Mouse (Mus musculus) heart, postnatal 14 days (tissue): ENCODE results near the gene Mogs. TPM values are rescaled to one million over a fixed set of nuclear protein-coding genes. Genes with fewer than 3 reads are reported as not detected.
A peak's percentile ranks its signal among the peaks of the same experiment; 100 is the strongest.

ENCODE experiments used
- DNase-seq, 2 experiments: peaks; one replicate each; pipeline ENCODE4 v3.0.0; 2021 to 2022
- intact Hi-C: fragments of 180-260 bp; cut with DNase I; formaldehyde crosslinking; loops from one replicate; pipeline ENCODE4 v1.15.1; 2025
- total RNA-seq, 2 experiments: library from RNA; stranded (reverse); gene quantifications; 2 replicates each; pipeline ENCODE4 v1.2.3; 2021

Gene Mogs
- total RNA-seq, 2 experiments from 2014 or later, result 10.4 to 11.4 TPM

GRCm38 (mm10) chr6:83118825-83119733, 3.8 kb downstream of the Mogs start:
- no peak for DNase-seq
- intact Hi-C loops, result loop anchor here (5.0 kb wide), 1 partner anchor 148 kb away; no protein-coding TSS in a partner anchor

DNA sequence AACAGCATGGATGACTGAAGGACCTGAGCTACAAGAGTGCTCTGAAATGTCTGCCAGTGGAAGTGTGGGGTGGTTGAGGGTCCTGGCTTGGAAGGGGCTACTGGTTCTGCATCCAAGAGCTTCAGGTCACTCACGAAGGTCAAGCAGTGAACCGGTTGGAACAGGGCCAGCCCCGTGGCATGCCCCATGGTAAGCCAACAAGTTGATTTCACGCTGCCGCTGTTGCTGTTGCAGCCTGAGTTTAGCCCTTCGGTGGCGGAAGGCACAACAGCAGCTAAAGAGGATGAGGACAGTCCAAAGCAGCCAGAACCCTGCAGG, 4.4 kb downstream of the Mogs start:
- intact Hi-C loops, result loop anchor here (5.0 kb wide), 1 partner anchor 148 kb away; no protein-coding TSS in a partner anchor
- DNase-seq, result no peak

DNA sequence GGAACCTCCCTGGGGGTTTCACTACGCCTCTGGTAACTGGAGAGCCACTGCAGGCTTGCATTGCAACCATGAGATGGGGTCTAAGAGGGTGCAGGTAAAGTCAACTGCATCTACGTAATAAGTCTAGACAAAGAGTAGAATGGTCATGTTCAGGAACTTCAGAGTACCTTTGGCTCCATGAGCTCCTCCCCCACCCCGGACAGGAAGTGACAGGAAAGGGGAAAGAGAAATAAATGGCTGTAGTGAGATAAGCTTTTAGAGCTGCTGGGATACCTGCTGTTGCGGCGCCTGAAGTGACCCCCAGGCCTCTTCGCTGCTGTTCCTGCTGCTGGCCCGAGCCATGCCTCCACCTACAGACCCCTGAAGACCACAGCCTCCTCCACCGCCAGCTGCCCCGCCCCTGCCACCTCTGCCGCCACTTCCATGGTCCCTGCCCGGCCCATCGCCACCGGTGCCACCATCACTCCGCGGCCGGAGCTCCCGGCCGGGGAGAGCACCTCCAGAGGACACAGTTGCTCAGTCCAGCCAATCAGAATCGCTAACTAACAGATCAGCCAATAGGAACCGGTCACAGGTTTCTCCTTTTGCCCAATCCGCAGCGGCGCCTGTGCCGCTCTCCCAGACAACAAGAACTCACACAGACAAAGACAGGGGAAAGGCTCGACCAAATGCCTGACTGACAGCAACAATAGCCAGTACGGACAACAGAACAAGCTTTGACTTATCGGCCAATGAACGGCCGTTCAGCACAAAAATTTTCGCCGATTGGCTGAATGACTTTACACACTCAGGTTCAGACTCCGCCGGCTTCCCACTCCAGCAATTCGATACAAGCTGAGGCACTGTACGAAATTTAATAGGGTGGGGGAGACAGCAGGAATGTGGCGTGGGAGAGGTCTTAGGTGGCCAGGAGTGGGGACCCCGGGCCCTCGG, 5.9 kb downstream of the Mogs start, which contains the start of gene Wbp1:
Gene Wbp1, minus strand, starts transcription at position 630 of the 933 bp plus-strand sequence.
- intact Hi-C loops, result no loop called here
- peak; percentile 91 to 92 for DNase-seq

GRCm38 (mm10) chr6:83121863-83122710, 6.8 kb downstream of the Mogs start:
- intact Hi-C loops, result no loop called here
- no peak for DNase-seq

- intact Hi-C loops, result no loop called here
- DNase-seq, result no peak
Observed at GRCm38 (mm10) chr6:83122961-83123360, 7.7 kb downstream of the Mogs start.

- intact Hi-C loops, result no loop called here
- DNase-seq, result peak; percentile 89 to 95
Observed at GRCm38 (mm10) chr6:83124851-83125312, 9.6 kb downstream of the Mogs start.

GRCm38 (mm10) chr6:83125331-83125730, 10.0 kb downstream of the Mogs start, which contains the start of gene Ino80b:
Gene Ino80b (minus strand): TSS chr6:83125431.
- intact Hi-C loops, result no loop called here
- no peak for DNase-seq

DNA sequence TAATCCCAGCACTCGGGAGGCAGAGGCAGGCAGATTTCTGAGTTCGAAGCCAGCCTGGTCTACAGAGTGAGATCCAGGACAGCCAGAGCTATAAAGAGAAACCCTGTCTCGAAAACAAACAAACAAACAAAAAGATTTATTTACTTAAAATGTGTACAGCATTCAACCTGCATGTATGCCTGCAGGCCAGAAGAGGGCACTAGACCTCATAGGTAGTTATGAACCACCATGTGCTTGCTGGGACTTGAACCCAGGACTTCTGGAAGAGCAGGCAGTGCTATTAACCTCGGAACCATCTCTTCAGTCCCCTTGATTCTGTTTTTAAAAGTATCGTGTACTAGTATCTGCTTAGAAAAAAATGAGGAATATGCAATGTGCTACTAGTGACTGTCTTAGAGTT, 12.1 kb downstream of the Mogs start:
- DNase-seq, result no peak
- intact Hi-C loops, result no loop called here

DNA sequence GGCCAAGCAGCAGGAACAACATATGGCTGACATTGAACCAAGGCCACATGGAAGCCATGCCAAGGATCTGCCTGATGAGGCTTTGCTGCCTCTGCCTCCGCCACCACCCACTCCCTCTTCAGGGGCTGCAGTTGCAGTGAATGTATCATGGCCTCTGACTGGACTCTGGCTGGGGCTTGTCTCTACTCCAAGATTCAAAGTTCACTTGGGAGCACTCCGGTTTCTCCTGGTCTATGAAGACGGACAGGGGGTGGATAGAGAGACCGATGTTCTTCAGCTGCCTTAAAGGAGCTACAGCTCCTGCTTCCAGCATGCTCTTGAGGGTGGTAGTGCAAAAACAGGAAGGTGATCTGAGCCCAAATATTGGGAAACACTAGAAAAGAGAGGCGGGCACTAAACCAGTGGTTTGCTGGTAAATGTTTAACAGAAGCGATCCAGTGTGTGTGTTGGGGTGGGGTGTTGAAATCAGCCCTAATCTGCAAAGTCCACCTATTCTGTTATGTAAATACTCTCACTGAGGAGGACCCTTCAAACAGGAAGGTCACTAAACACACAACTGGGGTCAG, 16.3 kb downstream of the Mogs start:
- intact Hi-C loops, result no loop called here
- DNase-seq, result no peak

- intact Hi-C loops, result no loop called here
- no peak for DNase-seq
Observed at GRCm38 (mm10) chr6:83132176-83132919, 17.1 kb downstream of the Mogs start.

DNA sequence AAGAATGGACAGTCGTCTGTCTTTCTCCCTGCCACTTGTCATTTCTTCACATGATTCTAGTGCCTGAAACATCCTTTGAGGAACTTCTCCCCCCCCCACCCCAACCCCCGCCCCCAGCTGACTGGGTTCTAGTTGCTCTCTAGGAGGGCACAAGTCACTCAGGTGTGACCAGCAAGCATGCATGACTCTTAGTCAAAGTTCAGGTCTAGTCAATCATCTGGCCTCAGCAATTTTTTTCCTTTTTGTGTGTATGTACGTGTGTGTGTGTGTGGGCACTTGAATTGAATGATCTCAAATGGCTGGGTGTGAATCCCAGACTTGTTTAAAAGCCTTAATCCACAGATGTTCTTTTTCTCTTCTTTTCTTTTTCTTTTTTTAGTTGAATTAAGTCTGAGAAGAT, 18.9 kb downstream of the Mogs start:
- no peak for DNase-seq
- intact Hi-C loops, result no loop called here

DNA sequence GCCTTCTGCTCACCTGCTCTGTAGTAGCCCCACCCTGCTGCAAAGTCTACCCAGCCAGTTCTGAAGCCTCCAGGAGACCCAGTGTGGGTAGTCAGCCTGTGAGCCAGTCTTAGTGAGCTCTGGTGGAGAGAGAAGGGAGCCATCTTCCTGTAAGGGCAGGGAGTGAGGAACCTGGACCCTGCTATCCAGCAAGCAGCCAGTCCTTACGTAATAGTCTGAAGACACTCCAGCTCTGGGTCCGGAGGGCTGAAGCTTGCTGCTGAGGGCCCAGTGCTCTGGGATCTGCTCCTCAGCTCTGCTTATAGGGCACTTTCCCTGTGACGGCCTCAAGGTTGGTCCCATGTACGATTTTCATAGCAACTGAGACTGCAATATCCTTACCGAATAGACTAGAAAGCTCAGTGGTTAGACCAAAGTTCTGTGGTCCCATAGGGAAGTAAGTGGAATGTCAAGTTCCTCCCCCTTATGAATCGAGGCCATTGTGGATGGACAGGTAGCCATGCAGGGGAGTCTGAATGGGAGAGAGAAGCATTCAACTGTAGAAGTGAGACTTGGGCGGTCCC, 19.7 kb downstream of the Mogs start, which contains the start of gene Rtkn:
Gene Rtkn, plus strand, starts transcription at position 513 of the 563 bp plus-strand sequence.
- no peak for DNase-seq

DNA sequence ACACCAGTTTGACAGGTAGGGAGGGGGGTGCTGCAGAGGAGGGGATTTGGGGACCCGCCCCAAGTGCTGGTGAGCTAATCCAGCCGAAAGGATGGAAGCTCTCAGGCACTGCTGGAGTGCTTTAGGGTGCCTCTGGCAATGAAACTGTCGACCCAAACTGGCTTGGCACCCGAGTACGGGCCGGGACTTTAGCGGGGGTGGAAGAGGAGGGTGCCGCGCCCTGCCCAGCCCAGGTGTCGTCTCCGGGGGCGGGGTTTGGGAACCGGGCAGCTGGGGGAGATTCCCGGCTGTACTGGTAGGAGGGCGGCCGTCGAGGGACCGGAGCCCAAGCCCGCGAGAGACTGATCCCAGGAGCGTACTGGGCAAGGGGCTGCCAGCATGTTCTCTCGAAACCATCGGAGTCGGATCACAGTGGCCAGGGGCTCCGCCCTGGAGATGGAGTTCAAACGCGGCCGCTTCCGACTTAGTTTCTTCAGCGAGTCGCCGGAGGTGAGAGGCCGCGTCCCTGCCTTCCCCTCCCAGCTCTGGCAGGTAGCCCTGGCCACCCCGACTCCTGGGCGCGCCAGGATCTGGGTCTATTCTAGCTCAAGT, 20.4 kb downstream of the Mogs start:
- peak; percentile 44 to 50 for DNase-seq

More for the DNA sequence above, 19.7 kb downstream of the Mogs start, which contains the start of gene Rtkn:
- intact Hi-C loops, result no loop called here

GRCm38 (mm10) chr6:83136291-83136880, 21.1 kb downstream of the Mogs start:
- no peak for DNase-seq

More for the DNA sequence above, 20.4 kb downstream of the Mogs start:
- intact Hi-C loops, result loop anchor here (2.0 kb wide), 1 partner anchor 21 kb away; the partner anchor contains the start of genes 1700003E16Rik and Wdr54

GRCm38 (mm10) chr6:83136881-83137575, 21.7 kb downstream of the Mogs start:
- DNase-seq, result peak; percentile 79 to 80
- intact Hi-C loops, result loop anchor here (2.0 kb wide), 1 partner anchor 20 kb away; the partner anchor contains the start of genes 1700003E16Rik and Wdr54

More at GRCm38 (mm10) chr6:83136291-83136880, 21.1 kb downstream of the Mogs start:
- intact Hi-C loops, result loop anchor here (2.0 kb wide), 1 partner anchor 20 kb away; the partner anchor contains the start of genes 1700003E16Rik and Wdr54

DNA sequence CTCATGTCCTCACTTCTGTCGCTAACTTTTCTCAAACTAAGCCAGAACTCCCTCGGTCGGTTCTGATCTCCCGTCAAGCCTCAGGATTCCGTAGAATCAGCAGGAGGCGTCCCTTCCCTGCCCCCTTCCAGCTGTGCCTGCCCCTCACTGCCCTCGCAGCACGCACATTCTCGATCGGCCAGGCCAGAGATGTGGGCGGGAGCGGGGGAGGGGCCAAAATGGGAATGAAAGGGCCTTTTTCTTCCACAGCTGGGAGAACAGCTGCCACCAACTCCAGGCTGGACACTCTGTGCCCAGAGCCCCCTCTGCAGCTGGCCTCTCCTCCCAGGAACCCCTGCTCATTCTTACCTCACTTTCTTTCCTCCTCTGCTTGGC, 22.3 kb downstream of the Mogs start:
- DNase-seq, result peak; percentile 89 to 92
- intact Hi-C loops, result loop anchor here (2.0 kb wide), 1 partner anchor 19 kb away; the partner anchor contains the start of genes 1700003E16Rik and Wdr54

GRCm38 (mm10) chr6:83138056-83138455, 22.8 kb downstream of the Mogs start:
- intact Hi-C loops, result no loop called here
- no peak for DNase-seq
